Mouse (Mus musculus) embryonic facial prominence, embryonic 14.5 days (tissue): ENCODE measurements around the gene Omt2b. TPM values are rescaled to one million over a fixed set of nuclear protein-coding genes. Genes with fewer than 3 reads are reported as not detected.

Experiments
- ATAC-seq: fragments of 200-750 bp; cut with Nextera tagmentation; 2 replicates; pipeline ENCODE4 v1.8.0; 2017; ENCODE audit warnings: low read depth, moderate number of reproducible peaks, moderate TSS enrichment
- DNase-seq: peaks from one replicate; pipeline ENCODE4 v3.0.0-alpha.2; 2015; ENCODE audit warnings: low spot score
- H3K27ac ChIP-seq: fragments of 300-500 bp; sonication (generic); replicated peaks from 2 replicates; pipeline ENCODE4 v1.5.1; 2014; ENCODE audit warnings: low read depth, mild to moderate bottlenecking, low read length, moderate library complexity
- H3K27me3 ChIP-seq: fragments of 300-500 bp; sonication (generic); replicated peaks from 2 replicates; pipeline ENCODE4 v1.6.1; 2014; ENCODE audit warnings: low read length; ENCODE audit not compliant: control insufficient read depth, insufficient read depth
- H3K36me3 ChIP-seq: fragments of 300-500 bp; sonication (generic); 2 replicates; pipeline ENCODE4 v1.6.1; 2014; ENCODE audit warnings: low read length, mixed read lengths; ENCODE audit not compliant: control insufficient read depth, insufficient read depth
- H3K4me1 ChIP-seq: fragments of 300-500 bp; sonication (generic); 2 replicates; pipeline ENCODE4 v1.6.1; 2014; ENCODE audit warnings: antibody characterized with exemption, low read length; ENCODE audit not compliant: control insufficient read depth, insufficient read depth
- H3K4me2 ChIP-seq: fragments of 300-500 bp; sonication (generic); 2 replicates; pipeline ENCODE4 v1.6.1; 2014; ENCODE audit warnings: low read depth, mild to moderate bottlenecking, low read length, moderate library complexity, mixed read lengths
- H3K4me3 ChIP-seq: fragments of 300-500 bp; sonication (generic); 2 replicates; pipeline ENCODE4 v1.5.1; 2014; ENCODE audit warnings: low read depth, mild to moderate bottlenecking, low read length
- H3K9ac ChIP-seq: fragments of 300-500 bp; sonication (generic); 2 replicates; pipeline ENCODE4 v1.6.1; 2014; ENCODE audit warnings: low read depth, mild to moderate bottlenecking, low read length, moderate library complexity, mixed read lengths
- H3K9me3 ChIP-seq: fragments of 300-500 bp; sonication (generic); 2 replicates; pipeline ENCODE4 v1.6.1; 2016; ENCODE audit warnings: low read length; ENCODE audit not compliant: control insufficient read depth
- WGBS: fragments of 180-500 bp; shearing (Covaris S2); extraction: QIAGEN DNeasy Blood & Tissue Kit; methylation state at CpG from one replicate; pipeline ENCODE4 v1.1.7; 2014; 5-methylcytosine and 5-hydroxymethylcytosine counted together
- polyA plus RNA-seq: library from polyadenylated mRNA; unstranded; fragments of >200 nt; fragmentation: Nextera tagmentation; extraction: Ambion mirVana; gene quantifications from 2 replicates; pipeline ENCODE4 v1.2.1, GENCODE M21; 2014

Gene Omt2b
- polyA plus RNA-seq, 1 experiment from 2014 or later: not detected

DNA sequence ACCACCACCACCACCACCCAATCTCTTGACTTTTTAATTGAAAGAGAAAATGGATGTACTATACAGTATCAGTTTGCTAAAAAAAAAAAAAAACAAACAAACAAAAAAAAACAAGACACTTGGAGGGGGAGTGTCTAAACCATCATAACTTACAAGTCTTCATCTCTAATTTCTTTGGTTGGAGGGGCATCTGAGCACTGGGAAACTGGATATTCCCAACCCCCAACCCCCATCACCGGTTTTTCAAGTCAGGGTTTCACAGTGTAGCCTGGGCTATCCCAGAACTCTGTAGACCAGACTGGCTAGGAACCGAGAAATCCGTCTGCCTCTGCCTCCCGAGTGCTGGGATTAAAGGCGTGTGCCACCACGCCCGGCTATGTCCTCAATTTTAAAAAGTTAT is 42.4 kb downstream of the Omt2b start:
- Histone ChIP-seq H3K4me3 (no peak overlapping the region), H3K27me3 (no peaks in the 10 kb centered on the region), H3K9me3 (no peaks in the 10 kb centered on the region), H3K36me3 (no peaks in the 10 kb centered on the region), H3K9ac (no peak overlapping the region), H3K27ac (no peak overlapping the region), H3K4me1 (no peaks in the 10 kb centered on the region), H3K4me2 (no peak overlapping the region)
- WGBS: 87% methylated on average over 7 of the region's 7 CpGs
- no peak for ATAC-seq
- no peak for DNase-seq

GRCm38 (mm10) chr9:78371441-78371840 is 44.1 kb downstream of the Omt2b start:
- no peaks in the 10 kb centered on the region for H3K27me3 ChIP-seq
- H3K36me3 ChIP-seq: no peaks in the 10 kb centered on the region
- H3K27ac ChIP-seq: no peak overlapping the region
- H3K9me3 ChIP-seq: no peaks in the 10 kb centered on the region
- no peak overlapping the region for H3K9ac ChIP-seq
- DNase-seq (no peak), ATAC-seq (no peak)
- WGBS: 94% methylated on average over 3 of the region's 3 CpGs
- no peaks in the 10 kb centered on the region for H3K4me1 ChIP-seq
- no peak overlapping the region for H3K4me3 ChIP-seq
- no peak overlapping the region for H3K4me2 ChIP-seq

GRCm38 (mm10) chr9:78372827-78373504 is 45.6 kb downstream of the Omt2b start:
- Histone ChIP-seq H3K9ac (no peak overlapping the region), H3K9me3 (no peaks in the 10 kb centered on the region), H3K4me3 (no peak overlapping the region), H3K27ac (no peak overlapping the region), H3K36me3 (no peaks in the 10 kb centered on the region), H3K4me2 (no peak overlapping the region), H3K27me3 (no peaks in the 10 kb centered on the region), H3K4me1 (no peaks in the 10 kb centered on the region)
- WGBS: 81% methylated on average over 10 of the region's 10 CpGs
- DNase-seq (no peak), ATAC-seq (no peak)

DNA sequence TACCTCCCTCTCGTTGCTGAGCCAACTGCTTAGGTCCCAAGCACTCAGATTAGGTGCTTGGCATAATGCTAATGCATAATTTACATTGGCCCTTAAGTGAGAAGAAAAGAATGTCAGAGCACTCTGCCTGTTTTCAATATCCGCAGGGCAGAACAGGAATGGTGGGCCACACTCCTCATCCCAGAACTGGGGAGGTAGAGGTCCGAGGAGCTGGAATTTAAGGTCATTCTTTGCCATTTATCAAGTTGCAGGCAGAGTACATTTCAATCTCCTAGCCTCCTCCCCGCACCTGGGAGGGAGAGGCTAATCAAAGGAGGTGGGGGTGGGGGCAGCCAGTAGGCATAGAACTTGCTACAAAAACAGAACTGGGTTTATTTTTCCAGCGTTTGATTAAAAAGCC is 47.0 kb downstream of the Omt2b start:
- ATAC-seq: no peak
- H3K27ac ChIP-seq: no peak overlapping the region
- no peaks in the 10 kb centered on the region for H3K9me3 ChIP-seq

GRCm38 (mm10) chr9:78374885-78375389 is 47.5 kb downstream of the Omt2b start:
- 65% methylated on average over 1 of the region's 1 CpGs for WGBS
- Histone ChIP-seq H3K4me2 (no peak overlapping the region), H3K9me3 (no peaks in the 10 kb centered on the region), H3K9ac (no peak overlapping the region), H3K4me3 (no peak overlapping the region), H3K4me1 (no peaks in the 10 kb centered on the region), H3K36me3 (no peaks in the 10 kb centered on the region), H3K27ac (no peak overlapping the region), H3K27me3 (0 out of 2 replicates have a peak, but pooled peaks cover 4% of the 10 kb centered on the region)
- no peak for ATAC-seq
- no peak for DNase-seq

More for the DNA sequence above, 47.0 kb downstream of the Omt2b start:
- WGBS: 53% methylated on average over 5 of the region's 5 CpGs
- Histone ChIP-seq H3K9ac (no peak overlapping the region), H3K4me1 (no peaks in the 10 kb centered on the region), H3K36me3 (no peaks in the 10 kb centered on the region), H3K4me2 (no peak overlapping the region), H3K27me3 (0 out of 2 replicates have a peak, but pooled peaks cover 2% of the 10 kb centered on the region), H3K4me3 (no peak overlapping the region)
- no peak for DNase-seq

DNA sequence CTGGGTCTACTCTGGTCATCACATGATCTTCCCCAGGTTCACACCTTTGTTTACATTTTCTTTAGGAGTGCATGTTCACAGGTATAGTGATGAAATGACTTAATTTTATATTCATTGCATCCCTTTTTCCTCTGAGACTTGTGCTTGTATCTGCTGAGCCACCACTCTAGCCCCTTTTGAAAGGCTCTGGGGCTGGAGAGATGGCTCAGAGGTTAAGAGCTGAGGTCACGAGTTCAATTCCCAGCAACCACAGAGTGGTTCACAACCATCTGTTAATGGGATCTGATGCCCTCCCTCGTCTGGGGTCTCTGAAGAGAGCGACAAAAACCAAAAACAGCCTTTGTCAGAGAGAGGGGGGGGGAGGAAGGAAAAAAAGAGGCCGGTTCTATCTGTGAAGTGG is 48.1 kb downstream of the Omt2b start:
- Histone ChIP-seq H3K27ac (no peak overlapping the region), H3K27me3 (0 out of 2 replicates have a peak, but pooled peaks cover 4% of the 10 kb centered on the region), H3K9me3 (no peaks in the 10 kb centered on the region), H3K4me1 (no peaks in the 10 kb centered on the region), H3K4me2 (no peak overlapping the region), H3K4me3 (no peak overlapping the region), H3K36me3 (no peaks in the 10 kb centered on the region), H3K9ac (no peak overlapping the region)
- DNase-seq (no peak), ATAC-seq (no peak)
- 78% methylated on average over 4 of the region's 4 CpGs for WGBS

GRCm38 (mm10) chr9:78377546-78377945 is 50.2 kb downstream of the Omt2b start:
- no peaks in the 10 kb centered on the region for H3K9me3 ChIP-seq
- 0 out of 2 replicates have a peak, but pooled peaks cover 4% of the 10 kb centered on the region for H3K27me3 ChIP-seq
- WGBS: 30% methylated on average over 8 of the region's 8 CpGs
- no peaks in the 10 kb centered on the region for H3K36me3 ChIP-seq
- DNase-seq (no peak), ATAC-seq (no peak)
- 0 out of 2 replicates have a peak overlapping the region, but pooled peaks have one; percentile 41 for H3K9ac ChIP-seq
- H3K4me2 ChIP-seq: peak overlapping the region; percentile 56
- H3K4me1 ChIP-seq: no peaks in the 10 kb centered on the region
- no peak overlapping the region for H3K27ac ChIP-seq
- H3K4me3 ChIP-seq: peak overlapping the region; percentile 28

- DNase-seq (peak; percentile 82), ATAC-seq (peak; percentile 93)
- Histone ChIP-seq H3K36me3 (no peaks in the 10 kb centered on the region), H3K4me2 (peak within 1 kb of the TSS; percentile 56), H3K27ac (no peak within 1 kb of the TSS), H3K27me3 (0 out of 2 replicates have a peak, but pooled peaks cover 4% of the 10 kb centered on the region), H3K4me1 (no peaks in the 10 kb centered on the region), H3K9ac (peak within 1 kb of the TSS; percentile 41), H3K4me3 (peak within 1 kb of the TSS; percentile 28), H3K9me3 (no peaks in the 10 kb centered on the region)
- 4% methylated on average over 19 of the region's 23 CpGs for WGBS
Observed at GRCm38 (mm10) chr9:78378113-78378785, 50.9 kb downstream of the Omt2b start, which contains the start of gene Ooep. TSS of gene Ooep (minus strand) at chr9:78378725.
